Mouse (Mus musculus) bone marrow macrophage, adult 2 months (primary cell): ENCODE measurements around the gene Pcbp2.

Source experiments
- CTCF ChIP-seq: IDR thresholded peaks from 2 replicates; pipeline ENCODE4 v1.5.1; 2012; ENCODE audit warnings: low read depth, mild to moderate bottlenecking, low read length, moderate library complexity
- POLR2A ChIP-seq: IDR thresholded peaks from 2 replicates; pipeline ENCODE4 v1.6.1; 2012; ENCODE audit warnings: mild to moderate bottlenecking, low read depth, low read length, borderline replicate concordance

GRCm38 (mm10) chr15:102517631-102517975 lies 47.3 kb downstream of the Pcbp2 start:
- TF ChIP-seq CTCF (no peak), POLR2A (peak; percentile 92)
